Mouse (Mus musculus) neural tube, embryonic 14.5 days (tissue): ENCODE measurements at regions not wholly inside any gene's neighbourhood (a gene's known extent, or its start where the extent isn't known, plus 50 kb on each side); places are given as distances from the start of the nearest gene placed in this dataset.

Experiments
- ATAC-seq: fragments of 200-750 bp; cut with Nextera tagmentation; 2 replicates; pipeline ENCODE4 v1.8.0; 2017; ENCODE audit warnings: low read depth, mild to moderate bottlenecking, moderate TSS enrichment, moderate library complexity
- H3K27ac ChIP-seq: fragments of 300-500 bp; sonication (generic); 2 replicates; pipeline ENCODE4 v1.5.1; 2014; ENCODE audit warnings: low read depth, mild to moderate bottlenecking, control low read depth, low read length, moderate library complexity, mixed read lengths
- H3K27me3 ChIP-seq: fragments of 300-500 bp; sonication (generic); 2 replicates; pipeline ENCODE4 v1.6.1; 2014; ENCODE audit warnings: low read length; ENCODE audit not compliant: control insufficient read depth, insufficient read depth
- H3K36me3 ChIP-seq: fragments of 300-500 bp; sonication (generic); 2 replicates; pipeline ENCODE4 v1.6.1; 2014; ENCODE audit warnings: low read length, mixed read lengths; ENCODE audit not compliant: control insufficient read depth, insufficient read depth
- H3K4me1 ChIP-seq: fragments of 300-500 bp; sonication (generic); 2 replicates; pipeline ENCODE4 v1.6.1; 2014; ENCODE audit warnings: low read length; ENCODE audit not compliant: control insufficient read depth, insufficient read depth
- H3K4me2 ChIP-seq: fragments of 300-500 bp; sonication (generic); 2 replicates; pipeline ENCODE4 v1.6.1; 2014; ENCODE audit warnings: mild to moderate bottlenecking, low read depth, low read length, control low read depth
- H3K4me3 ChIP-seq: fragments of 300-500 bp; sonication (generic); 2 replicates; pipeline ENCODE4 v1.5.1; 2014; ENCODE audit warnings: low read depth, low read length, control low read depth, mixed read lengths
- H3K9ac ChIP-seq: fragments of 300-500 bp; sonication (generic); replicated peaks from 2 replicates; pipeline ENCODE4 v1.6.1; 2014; ENCODE audit warnings: low read depth, mild to moderate bottlenecking, control low read depth, low read length, mixed read lengths
- H3K9me3 ChIP-seq: fragments of 300-500 bp; sonication (generic); 2 replicates; pipeline ENCODE4 v1.6.1; 2016; ENCODE audit warnings: low read length; ENCODE audit not compliant: control insufficient read depth
- WGBS: fragments of 180-500 bp; shearing (Covaris S2); extraction: QIAGEN DNeasy Blood & Tissue Kit; methylation state at CpG from one replicate; pipeline ENCODE4 v1.1.7; 2014; 5-methylcytosine and 5-hydroxymethylcytosine counted together

GRCm38 (mm10) chr2:61246691-61247258 lies 283.8 kb upstream of the Rbms1 start:
- no peaks in the 10 kb centered on the region for H3K4me1 ChIP-seq

GRCm38 (mm10) chr2:61245526-61245925 lies 282.5 kb upstream of the Rbms1 start:
- Histone ChIP-seq H3K4me2 (no peak overlapping the region), H3K27me3 (no peaks in the 10 kb centered on the region), H3K4me1 (no peaks in the 10 kb centered on the region), H3K36me3 (no peaks in the 10 kb centered on the region), H3K27ac (no peak overlapping the region), H3K9me3 (no peaks in the 10 kb centered on the region), H3K9ac (no peak overlapping the region), H3K4me3 (no peak overlapping the region)
- no peak for ATAC-seq
- 76% methylated on average over 7 of the region's 7 CpGs for WGBS

More at GRCm38 (mm10) chr2:61246691-61247258, 283.8 kb upstream of the Rbms1 start:
- Histone ChIP-seq H3K9ac (no peak overlapping the region), H3K9me3 (no peaks in the 10 kb centered on the region), H3K27ac (no peak overlapping the region), H3K4me2 (no peak overlapping the region), H3K4me3 (no peak overlapping the region), H3K27me3 (no peaks in the 10 kb centered on the region), H3K36me3 (no peaks in the 10 kb centered on the region)
- ATAC-seq, result no peak
- WGBS, result 3% methylated on average over 3 of the region's 3 CpGs

GRCm38 (mm10) chr2:61221676-61222075 lies 258.7 kb upstream of the Rbms1 start:
- 76% methylated on average over 3 of the region's 3 CpGs for WGBS
- H3K9me3 ChIP-seq, result no peaks in the 10 kb centered on the region
- no peak overlapping the region for H3K4me2 ChIP-seq
- no peaks in the 10 kb centered on the region for H3K4me1 ChIP-seq
- ATAC-seq, result no peak
- H3K4me3 ChIP-seq, result no peak overlapping the region
- no peak overlapping the region for H3K9ac ChIP-seq
- H3K27me3 ChIP-seq, result no peaks in the 10 kb centered on the region
- no peak overlapping the region for H3K27ac ChIP-seq
- no peaks in the 10 kb centered on the region for H3K36me3 ChIP-seq

- Histone ChIP-seq H3K9me3 (no peaks in the 10 kb centered on the region), H3K27me3 (no peaks in the 10 kb centered on the region), H3K27ac (no peak overlapping the region), H3K4me2 (no peak overlapping the region), H3K9ac (no peak overlapping the region), H3K36me3 (no peaks in the 10 kb centered on the region), H3K4me1 (no peaks in the 10 kb centered on the region), H3K4me3 (no peak overlapping the region)
- 90% methylated on average over 2 of the region's 2 CpGs for WGBS
- no peak for ATAC-seq
Measured at GRCm38 (mm10) chr2:61221157-61221556, 258.2 kb upstream of the Rbms1 start.

GRCm38 (mm10) chr2:61213951-61214350 lies 251.0 kb upstream of the Rbms1 start:
- no peaks in the 10 kb centered on the region for H3K9me3 ChIP-seq
- no peak for ATAC-seq
- no peaks in the 10 kb centered on the region for H3K27me3 ChIP-seq
- H3K4me3 ChIP-seq, result no peak overlapping the region
- no peak overlapping the region for H3K4me2 ChIP-seq
- no peaks in the 10 kb centered on the region for H3K4me1 ChIP-seq
- WGBS, result 92% methylated on average over 1 of the region's 1 CpGs
- no peaks in the 10 kb centered on the region for H3K36me3 ChIP-seq
- H3K9ac ChIP-seq, result no peak overlapping the region
- no peak overlapping the region for H3K27ac ChIP-seq

- Histone ChIP-seq H3K27ac (no peak overlapping the region), H3K36me3 (no peaks in the 10 kb centered on the region), H3K27me3 (no peaks in the 10 kb centered on the region), H3K4me3 (no peak overlapping the region), H3K4me2 (no peak overlapping the region), H3K9ac (no peak overlapping the region), H3K4me1 (no peaks in the 10 kb centered on the region), H3K9me3 (no peaks in the 10 kb centered on the region)
- ATAC-seq, result no peak
Measured at GRCm38 (mm10) chr2:61201387-61201786, 238.4 kb upstream of the Rbms1 start.

GRCm38 (mm10) chr2:61193976-61194375 lies 231.0 kb upstream of the Rbms1 start:
- Histone ChIP-seq H3K36me3 (no peaks in the 10 kb centered on the region), H3K27ac (no peak overlapping the region), H3K9ac (no peak overlapping the region), H3K4me2 (no peak overlapping the region), H3K4me1 (no peaks in the 10 kb centered on the region), H3K4me3 (no peak overlapping the region), H3K27me3 (no peaks in the 10 kb centered on the region), H3K9me3 (no peaks in the 10 kb centered on the region)
- no peak for ATAC-seq
- 13% methylated on average over 2 of the region's 2 CpGs for WGBS

GRCm38 (mm10) chr2:61182424-61182979 lies 219.5 kb upstream of the Rbms1 start:
- H3K9ac ChIP-seq, result no peak overlapping the region
- H3K4me1 ChIP-seq, result no peaks in the 10 kb centered on the region
- H3K9me3 ChIP-seq, result no peaks in the 10 kb centered on the region
- no peak for ATAC-seq
- no peaks in the 10 kb centered on the region for H3K27me3 ChIP-seq
- H3K36me3 ChIP-seq, result no peaks in the 10 kb centered on the region
- 50% methylated on average over 8 of the region's 8 CpGs for WGBS
- H3K27ac ChIP-seq, result no peak overlapping the region
- H3K4me3 ChIP-seq, result no peak overlapping the region
- no peak overlapping the region for H3K4me2 ChIP-seq

- ATAC-seq, result no peak
- no peaks in the 10 kb centered on the region for H3K27me3 ChIP-seq
- no peaks in the 10 kb centered on the region for H3K36me3 ChIP-seq
- H3K9me3 ChIP-seq, result no peaks in the 10 kb centered on the region
- H3K27ac ChIP-seq, result no peak overlapping the region
- WGBS, result 87% methylated on average over 2 of the region's 2 CpGs
- H3K9ac ChIP-seq, result no peak overlapping the region
- H3K4me1 ChIP-seq, result no peaks in the 10 kb centered on the region
- no peak overlapping the region for H3K4me3 ChIP-seq
- no peak overlapping the region for H3K4me2 ChIP-seq
Measured at GRCm38 (mm10) chr2:61177801-61178200, 214.8 kb upstream of the Rbms1 start.
